Mouse (Mus musculus) stomach, postnatal 0 days (tissue): ENCODE results near the gene Iapp.

Experiments
- CTCF ChIP-seq: IDR thresholded peaks from 2 replicates; pipeline ENCODE4 v1.5.1; 2016; ENCODE audit warnings: antibody characterized with exemption, low read depth, mild to moderate bottlenecking, moderate library complexity
- EP300 ChIP-seq: optimal IDR thresholded peaks from 2 replicates; pipeline ENCODE3; 2016; ENCODE audit warnings: antibody characterized with exemption

DNA sequence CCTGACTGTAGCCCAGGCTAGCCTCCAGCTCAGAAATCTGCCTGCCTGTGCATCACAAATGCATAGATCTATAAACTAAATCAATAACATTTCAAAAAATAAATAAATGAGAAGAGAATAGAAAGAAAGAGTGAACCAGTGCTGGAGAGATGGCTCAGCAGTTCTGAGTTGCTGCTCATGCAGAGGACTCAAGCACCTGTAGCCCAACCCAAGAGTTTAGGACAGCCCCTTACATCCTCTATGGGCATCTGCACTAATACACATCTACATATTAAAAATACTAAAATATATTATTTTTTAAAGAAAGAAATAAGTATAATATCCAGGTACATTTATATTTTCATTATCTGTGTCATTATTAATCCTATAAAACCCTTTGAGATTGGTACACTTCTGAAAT lies 6.9 kb downstream of the Iapp start:
- TF ChIP-seq CTCF: no peak
- no peak for TF ChIP-seq EP300
